Mouse (Mus musculus): Measurements from ENCODE around the gene Katnal1.
A peak's percentile ranks its signal among the peaks of the same experiment; 100 is the strongest.

Gene Katnal1

GRCm38 (mm10) chr5:148879218-148879617 is 49.9 kb downstream of the Katnal1 start:
- no peak for DNase-seq (ENCODE audit: low read depth)

DNA sequence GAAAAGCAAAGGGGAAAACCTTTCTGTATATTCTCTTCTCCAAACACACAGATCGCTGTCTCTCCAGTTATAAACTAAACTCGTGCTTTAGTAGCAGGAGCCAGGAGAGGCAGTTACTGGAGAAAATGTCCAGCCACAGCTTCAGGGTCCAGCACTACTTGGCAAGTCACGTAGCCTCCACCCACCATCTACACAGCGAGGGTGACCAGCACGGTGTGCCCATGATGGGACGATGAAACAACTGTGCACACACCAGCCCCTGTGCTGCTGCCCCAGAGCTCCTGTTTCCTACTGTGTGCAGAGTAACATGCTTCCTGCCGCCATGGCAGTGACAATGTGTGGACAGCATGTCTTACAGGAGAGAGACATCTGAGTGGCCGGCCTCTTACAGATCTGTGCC is 56.0 kb downstream of the Katnal1 start:
- no peak for DNase-seq (ENCODE audit: low read depth)

DNA sequence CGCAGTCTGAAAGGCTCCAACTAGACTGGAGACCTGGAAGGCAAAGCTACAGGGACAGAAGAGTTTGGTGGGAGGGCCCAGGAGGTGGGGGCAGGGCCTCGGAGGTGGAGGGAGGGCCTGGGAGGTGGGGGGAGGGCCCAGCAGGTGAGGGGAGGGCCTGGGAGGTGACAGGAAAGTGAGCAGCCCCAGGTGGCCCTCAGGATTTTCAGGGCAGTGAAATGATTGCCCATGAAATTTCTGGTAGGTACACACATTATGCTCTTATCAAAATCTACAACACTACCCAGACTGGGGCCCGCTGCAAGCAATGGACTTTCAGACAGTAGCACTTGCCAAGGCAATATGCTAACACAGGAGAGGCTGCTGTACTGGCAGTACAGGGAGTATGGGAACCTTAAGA is 59.5 kb downstream of the Katnal1 start:
- no peak for DNase-seq (ENCODE audit: low read depth)

DNA sequence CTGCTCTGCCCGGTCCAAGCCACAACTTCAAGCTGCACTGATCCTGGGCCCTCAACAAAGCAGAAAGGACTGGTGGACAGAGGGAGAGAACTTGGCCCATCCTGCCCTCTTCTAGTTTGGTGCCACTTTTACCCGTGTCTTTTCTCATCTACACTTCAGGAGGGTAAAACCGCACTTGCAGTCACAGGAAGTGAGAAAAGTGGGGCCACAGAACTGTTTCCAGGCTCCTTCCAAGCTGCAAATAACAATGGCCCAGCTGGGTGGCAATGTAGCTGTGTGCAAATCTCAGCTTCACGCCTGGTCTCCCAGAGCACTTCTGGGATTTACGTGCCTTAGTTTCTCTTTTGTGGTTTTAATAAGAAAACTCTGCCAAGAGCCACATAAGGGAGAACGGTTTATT is 61.4 kb downstream of the Katnal1 start:
- DNase-seq (ENCODE audit: low read depth) = no peak

DNA sequence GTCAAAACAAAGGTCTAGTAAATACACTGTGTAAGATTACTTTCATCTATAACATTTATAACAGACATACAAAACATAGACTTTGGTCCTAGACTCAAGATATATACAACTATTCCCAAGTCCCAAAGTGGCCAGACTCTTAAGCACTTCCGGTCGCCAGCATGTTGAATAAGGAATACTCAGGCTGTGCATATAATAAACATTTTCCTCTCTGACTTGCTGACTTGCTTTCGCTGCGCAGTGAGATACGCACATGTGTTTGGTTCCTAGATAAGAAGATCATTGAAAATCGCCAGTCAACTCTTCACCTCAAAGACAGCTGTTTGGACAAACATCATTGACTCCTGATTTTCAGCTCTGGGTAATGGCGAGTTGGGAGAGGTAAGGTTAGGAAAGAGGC is 61.9 kb downstream of the Katnal1 start:
- DNase-seq (ENCODE audit: low read depth) = no peak

DNA sequence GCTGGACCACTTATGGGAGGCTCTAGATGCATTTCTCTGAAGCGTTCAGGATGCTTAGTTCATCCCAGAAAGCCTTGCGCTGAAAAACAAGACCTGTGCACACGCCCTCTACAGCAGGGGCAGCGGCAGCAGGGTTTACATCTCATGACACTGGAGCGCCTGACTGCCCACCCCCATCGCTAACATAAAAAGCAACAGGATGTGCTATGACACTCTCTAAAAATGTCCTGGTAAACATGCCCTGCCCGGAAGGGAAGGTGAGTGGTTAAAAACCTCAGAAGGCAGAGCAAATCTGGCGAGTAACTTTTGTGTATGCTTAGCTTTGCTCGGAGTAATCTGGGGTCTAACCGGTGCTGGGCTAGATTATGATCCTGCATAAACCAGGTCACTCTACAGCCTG is 62.5 kb downstream of the Katnal1 start:
- DNase-seq (ENCODE audit: low read depth) = no peak

GRCm38 (mm10) chr5:148863409-148863808 is 65.7 kb downstream of the Katnal1 start:
- no peak for DNase-seq (ENCODE audit: low read depth)

DNA sequence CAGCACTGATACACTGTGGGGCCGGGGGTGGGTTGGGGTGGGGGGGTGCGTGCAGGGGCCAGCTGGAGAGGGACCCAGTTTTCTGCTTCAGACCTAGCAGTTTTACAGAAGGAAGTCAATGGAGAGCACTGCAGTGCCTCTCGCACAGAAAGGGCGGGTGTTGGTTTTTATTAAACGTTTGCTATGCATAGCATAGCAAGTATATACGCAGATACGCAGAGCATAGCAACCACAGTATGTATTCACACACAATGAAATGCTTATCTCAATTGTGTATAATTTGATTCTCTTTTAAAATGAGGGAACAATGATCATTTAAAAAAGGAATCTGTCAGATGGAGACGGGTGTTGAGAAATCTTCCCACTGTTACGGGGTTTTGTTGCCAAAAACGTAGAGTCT is 66.3 kb downstream of the Katnal1 start:
- no peak for DNase-seq (ENCODE audit: low read depth)

DNA sequence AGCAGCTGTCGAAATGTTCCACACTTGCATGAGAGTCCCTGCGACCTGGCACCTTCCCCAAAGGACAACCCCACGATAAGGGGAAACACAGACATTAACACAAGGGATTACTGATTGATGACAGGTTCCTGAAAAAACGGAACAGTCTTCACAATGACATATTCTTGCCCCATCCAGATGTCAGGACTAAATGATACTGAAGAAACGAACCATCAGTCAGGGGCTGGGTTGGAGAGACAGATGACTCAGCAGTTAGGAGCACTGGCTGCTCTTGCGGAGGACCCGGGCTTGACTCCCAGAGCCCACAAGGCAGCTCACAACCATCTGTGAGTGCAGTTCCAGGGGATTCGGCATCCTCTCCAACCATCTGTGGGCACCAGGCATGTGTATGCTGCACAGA is 67.0 kb downstream of the Katnal1 start:
- DNase-seq (ENCODE audit: low read depth) = no peak

GRCm38 (mm10) chr5:148857522-148857921 is 71.6 kb downstream of the Katnal1 start:
- no peak for DNase-seq (ENCODE audit: low read depth)

DNA sequence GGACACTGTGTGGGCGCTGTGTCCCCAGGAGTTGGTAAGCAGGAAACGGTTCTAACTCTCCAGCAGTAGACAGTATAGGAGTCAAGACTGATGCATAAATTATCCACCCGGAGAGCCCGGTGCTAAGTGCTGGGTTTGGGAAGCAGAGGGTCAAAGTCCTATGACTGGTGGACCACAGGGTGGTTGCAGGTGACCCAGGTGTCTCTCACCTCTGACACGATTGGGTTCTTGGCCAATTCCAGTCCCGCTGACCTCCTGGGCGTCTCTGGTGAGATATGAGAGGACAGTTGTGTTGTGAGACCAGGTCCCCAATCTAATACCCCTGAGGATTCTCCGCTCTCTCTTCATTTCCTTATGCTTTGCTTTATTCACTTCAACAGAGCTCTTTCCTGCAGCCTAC is 74.1 kb downstream of the Katnal1 start:
- DNase-seq (ENCODE audit: low read depth) = no peak

DNA sequence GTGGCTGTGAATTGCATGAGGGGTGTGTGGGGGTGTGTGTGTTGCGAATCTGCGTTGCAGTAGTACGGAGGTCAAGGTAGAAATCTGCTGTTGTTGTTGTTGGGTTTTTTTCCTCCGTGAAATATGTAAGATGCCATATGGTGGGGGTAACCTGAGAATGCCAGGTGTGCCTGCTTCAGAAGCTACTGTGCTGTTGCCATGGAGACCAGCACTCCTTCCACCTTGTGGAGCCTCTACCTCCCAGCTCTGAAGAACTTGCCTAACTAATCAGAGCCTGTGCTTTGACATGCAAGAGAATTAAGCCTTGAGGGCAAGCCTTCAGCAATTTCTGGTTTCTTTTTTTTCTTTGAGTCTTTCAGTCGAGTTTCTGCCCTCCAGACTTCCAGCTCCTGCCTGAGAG is 75.0 kb downstream of the Katnal1 start:
- DNase-seq (ENCODE audit: low read depth) = no peak

- no peak for DNase-seq (ENCODE audit: low read depth)
These were observed 79.6 kb downstream of the Katnal1 start for GRCm38 (mm10) chr5:148849516-148849915.

GRCm38 (mm10) chr5:148847032-148847431 is 82.1 kb downstream of the Katnal1 start:
- no peak for DNase-seq (ENCODE audit: low read depth)

- peak; percentile 74 for DNase-seq (ENCODE audit: low read depth)
These were observed 92.1 kb downstream of the Katnal1 start for GRCm38 (mm10) chr5:148837069-148837468.

GRCm38 (mm10) chr5:148831596-148832257 is 97.4 kb downstream of the Katnal1 start:
- peak; percentile 65 for DNase-seq (ENCODE audit: low read depth)

DNA sequence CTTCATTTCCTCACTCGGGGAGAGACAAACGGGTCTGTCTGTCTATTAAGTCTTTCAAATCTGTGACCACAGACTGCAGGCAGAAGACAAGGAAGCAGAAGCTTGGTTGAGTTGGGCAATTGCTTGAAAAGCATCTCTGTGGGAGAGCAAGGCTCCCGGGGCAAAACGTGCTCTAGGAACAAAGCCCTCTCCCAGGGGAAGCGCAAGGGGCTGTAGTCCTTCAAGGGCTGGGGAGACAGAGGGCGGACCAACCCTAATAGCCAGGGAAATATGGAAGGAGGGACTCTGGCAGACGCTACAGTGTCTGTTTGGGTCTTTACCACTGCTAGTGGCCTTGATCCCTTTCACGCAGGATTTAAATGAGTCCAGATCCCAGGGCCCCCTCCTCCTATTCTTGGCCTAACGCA is 98.0 kb downstream of the Katnal1 start:
- peak; percentile 22 for DNase-seq (ENCODE audit: low read depth)

GRCm38 (mm10) chr5:148825732-148826131 is 103.4 kb downstream of the Katnal1 start:
- no peak for DNase-seq (ENCODE audit: low read depth)

- DNase-seq (ENCODE audit: low read depth) = no peak
These were observed 106.3 kb downstream of the Katnal1 start for GRCm38 (mm10) chr5:148822772-148823171.

All from c-Kit-positive CD71-negative TER-119-negative erythroid progenitor cells, embryonic 14.5 days (primary cell).